Mouse (Mus musculus) stomach, postnatal 0 days (tissue): ENCODE results near the gene Nrf1. TPM values are rescaled to one million over a fixed set of nuclear protein-coding genes. Genes with fewer than 3 reads are reported as not detected.
A peak's percentile ranks its signal among the peaks of the same experiment; 100 is the strongest.

Source experiments
- ATAC-seq: fragments of 200-750 bp; cut with Nextera tagmentation; 2 replicates; pipeline ENCODE4 v1.8.0; 2017; ENCODE audit not compliant: low FRiP score, low TSS enrichment
- DNase-seq: peaks from one replicate; pipeline ENCODE4 v3.0.0-alpha.2; 2016; ENCODE audit warnings: low spot score
- H3K27ac ChIP-seq: fragments of 300-500 bp; sonication (generic); replicated peaks from 2 replicates; pipeline ENCODE4 v1.5.1; 2014; ENCODE audit warnings: mild to moderate bottlenecking, control low read depth
- H3K27me3 ChIP-seq: fragments of 300-500 bp; sonication (generic); 2 replicates; pipeline ENCODE4 v1.6.1; 2014; ENCODE audit warnings: low read length; ENCODE audit not compliant: control insufficient read depth, insufficient read depth
- H3K36me3 ChIP-seq: fragments of 300-500 bp; sonication (generic); 2 replicates; pipeline ENCODE4 v1.6.1; 2014; ENCODE audit warnings: low read length, mixed read lengths; ENCODE audit not compliant: control insufficient read depth, insufficient read depth
- H3K4me1 ChIP-seq: fragments of 300-500 bp; sonication (generic); replicated peaks from 2 replicates; pipeline ENCODE4 v1.6.1; 2014; ENCODE audit warnings: antibody characterized with exemption; ENCODE audit not compliant: control insufficient read depth, insufficient read depth
- H3K4me2 ChIP-seq: fragments of 300-500 bp; sonication (generic); replicated peaks from 2 replicates; pipeline ENCODE4 v1.6.1; 2014; ENCODE audit warnings: low read depth, mild to moderate bottlenecking, control low read depth, moderate library complexity
- H3K4me3 ChIP-seq: fragments of 300-500 bp; sonication (generic); 2 replicates; pipeline ENCODE4 v1.5.1; 2014; ENCODE audit warnings: low read depth, low read length, control low read depth
- H3K9ac ChIP-seq: fragments of 300-500 bp; sonication (generic); 2 replicates; pipeline ENCODE4 v1.6.1; 2014; ENCODE audit warnings: mild to moderate bottlenecking, low read length, control low read depth, mixed read lengths
- H3K9me3 ChIP-seq: fragments of 300-500 bp; sonication (generic); 2 replicates; pipeline ENCODE4 v1.6.1; 2016; ENCODE audit warnings: low read length; ENCODE audit not compliant: control insufficient read depth
- CTCF ChIP-seq: IDR thresholded peaks from 2 replicates; pipeline ENCODE4 v1.5.1; 2016; ENCODE audit warnings: antibody characterized with exemption, low read depth, mild to moderate bottlenecking, moderate library complexity
- EP300 ChIP-seq: optimal IDR thresholded peaks from 2 replicates; pipeline ENCODE3; 2016; ENCODE audit warnings: antibody characterized with exemption
- WGBS: fragments of 180-500 bp; shearing (Covaris S2); extraction: QIAGEN DNeasy Blood & Tissue Kit; methylation state at CpG from one replicate; pipeline ENCODE4 v1.1.7; 2014; 5-methylcytosine and 5-hydroxymethylcytosine counted together
- polyA plus RNA-seq: library from polyadenylated mRNA; unstranded; fragments of >200 nt; fragmentation: Nextera tagmentation; extraction: Ambion mirVana; gene quantifications from 2 replicates; pipeline ENCODE4 v1.2.1, GENCODE M21; 2015

Gene Nrf1
- polyA plus RNA-seq, 1 experiment from 2014 or later, result 15.1 TPM

GRCm38 (mm10) chr6:30013520-30013919 lies 34.3 kb upstream of the Nrf1 start:
- Histone ChIP-seq H3K27ac (no peak overlapping the region), H3K9me3 (no peaks in the 10 kb centered on the region), H3K36me3 (no peaks in the 10 kb centered on the region), H3K4me1 (no peaks in the 10 kb centered on the region), H3K9ac (no peak overlapping the region), H3K4me3 (no peak overlapping the region), H3K4me2 (no peak overlapping the region), H3K27me3 (no peaks in the 10 kb centered on the region)
- no peak for DNase-seq
- no peak for TF ChIP-seq EP300
- TF ChIP-seq CTCF, result no peak
- ATAC-seq, result no peak
- 30% methylated on average over 2 of the region's 2 CpGs for whole genome bisulfite sequencing

DNA sequence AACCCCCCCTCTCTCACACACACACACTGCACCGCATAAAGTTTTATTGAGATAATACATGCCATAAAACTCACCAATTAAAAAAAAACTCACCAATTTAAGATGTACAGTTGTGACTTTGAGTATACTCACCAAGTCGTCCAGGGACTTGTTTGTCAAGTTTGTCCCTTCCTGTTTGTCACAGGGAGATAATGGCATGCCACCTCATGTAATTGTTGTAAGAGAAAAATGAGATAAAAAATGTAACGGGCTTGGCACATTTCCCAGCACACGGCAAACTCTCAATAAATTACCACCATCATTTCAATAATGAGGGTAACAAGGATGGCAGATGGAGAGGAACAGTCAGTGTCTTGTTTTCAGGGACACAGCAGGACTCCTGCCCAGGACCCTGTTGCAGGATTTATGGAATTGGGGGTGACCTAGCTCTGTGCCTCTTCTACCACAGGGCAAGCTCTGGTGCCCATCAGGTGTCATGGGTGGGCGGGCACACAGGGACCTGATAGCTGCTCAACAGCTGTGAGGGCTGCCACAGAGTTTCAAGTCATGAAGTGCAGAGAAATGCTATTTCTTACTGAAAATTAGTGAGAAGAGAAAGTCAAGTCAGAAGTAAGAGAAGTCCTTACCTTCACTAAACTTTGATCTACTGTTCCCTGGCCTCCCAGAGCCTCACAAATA lies 33.5 kb upstream of the Nrf1 start:
- H3K9me3 ChIP-seq, result no peaks in the 10 kb centered on the region
- H3K9ac ChIP-seq, result no peak overlapping the region
- no peaks in the 10 kb centered on the region for H3K27me3 ChIP-seq
- WGBS, result 64% methylated on average over 5 of the region's 5 CpGs
- DNase-seq (no peak), ATAC-seq (no peak)
- no peaks in the 10 kb centered on the region for H3K36me3 ChIP-seq
- H3K4me1 ChIP-seq, result no peaks in the 10 kb centered on the region
- H3K27ac ChIP-seq, result no peak overlapping the region
- TF ChIP-seq EP300 (no peak), CTCF (no peak)
- no peak overlapping the region for H3K4me2 ChIP-seq
- H3K4me3 ChIP-seq, result no peak overlapping the region

- no peaks in the 10 kb centered on the region for H3K4me1 ChIP-seq
- no peak overlapping the region for H3K9ac ChIP-seq
- H3K27me3 ChIP-seq, result no peaks in the 10 kb centered on the region
- no peak for TF ChIP-seq CTCF
- no peak for TF ChIP-seq EP300
- H3K4me3 ChIP-seq, result no peak overlapping the region
- no peak for ATAC-seq
- no peaks in the 10 kb centered on the region for H3K36me3 ChIP-seq
- no peak overlapping the region for H3K27ac ChIP-seq
- H3K9me3 ChIP-seq, result no peaks in the 10 kb centered on the region
- WGBS, result 72% methylated on average over 1 of the region's 1 CpGs
- no peak for DNase-seq
- H3K4me2 ChIP-seq, result no peak overlapping the region
These were observed 26.5 kb upstream of the Nrf1 start for GRCm38 (mm10) chr6:30021241-30021640.

- no peak for TF ChIP-seq EP300
- TF ChIP-seq CTCF, result no peak
- H3K4me3 ChIP-seq, result no peak overlapping the region
- WGBS, result 72% methylated on average over 5 of the region's 5 CpGs
- no peaks in the 10 kb centered on the region for H3K27me3 ChIP-seq
- no peaks in the 10 kb centered on the region for H3K36me3 ChIP-seq
- DNase-seq (no peak), ATAC-seq (no peak)
- H3K9me3 ChIP-seq, result no peaks in the 10 kb centered on the region
- H3K4me2 ChIP-seq, result no peak overlapping the region
- H3K27ac ChIP-seq, result no peak overlapping the region
- no peaks in the 10 kb centered on the region for H3K4me1 ChIP-seq
- no peak overlapping the region for H3K9ac ChIP-seq
These were observed 26.1 kb upstream of the Nrf1 start for GRCm38 (mm10) chr6:30021656-30022055.

DNA sequence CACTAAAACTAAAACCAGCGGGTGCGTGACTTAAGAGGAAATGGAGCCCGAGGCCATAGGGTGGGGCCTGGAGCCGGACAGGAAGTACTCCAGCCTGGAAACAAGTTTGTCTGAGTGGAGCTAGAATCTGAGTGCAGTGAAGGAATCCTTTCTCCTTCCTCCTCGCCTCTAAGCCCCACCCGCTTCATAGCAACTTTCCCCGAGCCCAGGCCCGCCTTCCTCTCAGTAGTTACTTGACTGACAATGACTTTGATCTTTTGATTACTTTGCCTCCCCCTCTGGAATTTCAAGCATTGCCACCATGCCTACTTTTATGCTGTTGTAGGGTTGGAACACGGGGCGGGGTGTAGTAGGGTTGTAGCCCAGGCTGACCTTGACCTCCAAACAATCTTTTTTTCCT lies 21.0 kb upstream of the Nrf1 start:
- Histone ChIP-seq H3K36me3 (no peaks in the 10 kb centered on the region), H3K4me2 (no peak overlapping the region), H3K4me1 (no peaks in the 10 kb centered on the region), H3K9ac (no peak overlapping the region), H3K9me3 (no peaks in the 10 kb centered on the region), H3K27ac (no peak overlapping the region), H3K4me3 (no peak overlapping the region), H3K27me3 (no peaks in the 10 kb centered on the region)
- DNase-seq (peak; percentile 45), ATAC-seq (peak; percentile 76)
- TF ChIP-seq EP300 (no peak), CTCF (no peak)
- WGBS, result 30% methylated on average over 10 of the region's 10 CpGs

DNA sequence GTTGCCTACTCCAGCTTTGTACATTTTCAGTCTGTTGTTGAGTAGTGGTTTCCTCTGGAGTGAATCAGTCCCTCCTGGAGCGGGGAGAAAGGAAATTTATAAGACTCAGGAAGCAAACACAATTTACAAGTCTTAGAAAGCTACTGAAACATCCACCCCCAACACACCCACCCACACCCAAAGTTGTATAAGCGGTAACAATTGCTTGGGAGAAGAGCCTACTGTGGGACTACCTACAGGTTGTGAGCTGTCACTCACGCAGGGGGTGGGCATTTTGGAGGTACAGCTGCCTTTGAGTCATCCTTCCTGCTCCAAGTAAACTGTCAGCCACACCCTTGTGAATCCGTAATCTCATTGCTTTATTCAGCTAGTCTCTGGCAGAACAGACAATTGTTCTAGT lies 19.4 kb upstream of the Nrf1 start:
- H3K36me3 ChIP-seq, result no peaks in the 10 kb centered on the region
- DNase-seq, result no peak
- no peak overlapping the region for H3K4me2 ChIP-seq
- ATAC-seq, result no peak
- 70% methylated on average over 4 of the region's 4 CpGs for WGBS
- H3K27ac ChIP-seq, result no peak overlapping the region
- H3K9ac ChIP-seq, result no peak overlapping the region
- no peak overlapping the region for H3K4me3 ChIP-seq
- no peak for TF ChIP-seq CTCF
- TF ChIP-seq EP300, result no peak
- no peaks in the 10 kb centered on the region for H3K27me3 ChIP-seq
- H3K4me1 ChIP-seq, result no peaks in the 10 kb centered on the region
- H3K9me3 ChIP-seq, result no peaks in the 10 kb centered on the region
